Mouse (Mus musculus) ES-Bruce4 (cell line): ENCODE measurements around the gene Rpl9-ps6. TPM values are rescaled to one million over a fixed set of nuclear protein-coding genes. Genes with fewer than 3 reads are reported as not detected.

Experiments
- H3K27ac ChIP-seq: 2 replicates; pipeline ENCODE4 v1.5.1; 2012; ENCODE audit warnings: low read length, inconsistent platforms; ENCODE audit not compliant: insufficient read depth
- H3K27me3 ChIP-seq: 2 replicates; pipeline ENCODE4 v1.6.1; 2012; ENCODE audit warnings: mild to moderate bottlenecking, low read length, inconsistent platforms; ENCODE audit not compliant: control insufficient read depth, poor library complexity, insufficient read depth, severe bottlenecking
- H3K36me3 ChIP-seq: 2 replicates; pipeline ENCODE4 v1.6.1; 2012; ENCODE audit warnings: inconsistent platforms, mild to moderate bottlenecking, low read length, moderate library complexity; ENCODE audit not compliant: control insufficient read depth, poor library complexity, insufficient read depth, severe bottlenecking
- H3K4me1 ChIP-seq: one replicate; pipeline ENCODE4 v1.8.1; 2011; ENCODE audit warnings: low read length; ENCODE audit not compliant: control insufficient read depth, insufficient read depth
- H3K4me3 ChIP-seq: 2 replicates; pipeline ENCODE4 v1.5.1; 2011; ENCODE audit warnings: low read depth, mild to moderate bottlenecking, low read length
- H3K9ac ChIP-seq: 2 replicates; pipeline ENCODE4 v1.6.1; 2012; ENCODE audit warnings: low read depth, mild to moderate bottlenecking, inconsistent platforms; ENCODE audit not compliant: poor library complexity, severe bottlenecking
- H3K9me3 ChIP-seq: replicated peaks from 2 replicates; pipeline ENCODE4 v1.6.1; 2012; ENCODE audit warnings: mild to moderate bottlenecking, low read length, inconsistent platforms; ENCODE audit not compliant: control insufficient read depth, poor library complexity, insufficient read depth, severe bottlenecking
- CTCF ChIP-seq: IDR thresholded peaks from one replicate; pipeline ENCODE4 v1.8.1; 2011; ENCODE audit warnings: low read depth, low read length
- EP300 ChIP-seq: IDR thresholded peaks from 2 replicates; pipeline ENCODE4 v1.6.1; 2011; ENCODE audit warnings: low read depth, low read length; ENCODE audit not compliant: insufficient read depth
- POLR2A ChIP-seq: IDR thresholded peaks from one replicate; pipeline ENCODE4 v1.8.1; 2011; ENCODE audit warnings: low read length; ENCODE audit not compliant: insufficient read depth
- polyA plus RNA-seq: library from polyadenylated mRNA; stranded (reverse); fragments of >200 nt; gene quantifications from 2 replicates; pipeline ENCODE4 v1.2.4, GENCODE M21; 2011; ENCODE audit warnings: low read depth; ENCODE audit not compliant: missing spikeins, insufficient read depth, insufficient read length

Rpl9-ps6 gene
- polyA plus RNA-seq, 1 experiment = 1,831 TPM

DNA sequence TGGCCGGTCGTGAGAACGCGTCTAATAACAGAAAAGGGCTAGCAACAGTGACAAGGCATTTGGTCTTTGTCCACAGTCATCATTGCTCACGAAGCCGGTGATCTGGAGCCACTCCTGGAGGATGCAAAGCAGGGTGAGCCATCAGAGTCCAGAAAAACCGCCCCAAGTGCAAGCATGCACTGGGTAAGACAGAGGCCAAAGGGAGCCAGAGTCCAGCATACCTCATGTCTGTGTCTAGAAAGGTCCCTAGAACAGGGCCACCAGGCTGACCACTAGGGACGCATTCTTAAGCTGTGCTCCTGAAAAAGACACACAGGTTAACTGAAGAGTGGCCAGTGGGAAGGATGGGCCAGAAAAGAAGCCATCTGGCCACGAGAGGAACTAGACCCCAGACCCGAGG is 17.4 kb downstream of the Rpl9-ps6 start:
- H3K4me1 ChIP-seq = no peaks in the 10 kb centered on the region
- H3K36me3 ChIP-seq = no peaks in the 10 kb centered on the region
- H3K9me3 ChIP-seq = peaks cover 7% of the 10 kb centered on the region; the same call in 1 of the 2 replicates
- no peak overlapping the region for H3K27ac ChIP-seq
- no peak overlapping the region for H3K4me3 ChIP-seq
- H3K9ac ChIP-seq = no peak overlapping the region
- TF ChIP-seq POLR2A (no peak), EP300 (no peak), CTCF (no peak)
- no peaks in the 10 kb centered on the region for H3K27me3 ChIP-seq

DNA sequence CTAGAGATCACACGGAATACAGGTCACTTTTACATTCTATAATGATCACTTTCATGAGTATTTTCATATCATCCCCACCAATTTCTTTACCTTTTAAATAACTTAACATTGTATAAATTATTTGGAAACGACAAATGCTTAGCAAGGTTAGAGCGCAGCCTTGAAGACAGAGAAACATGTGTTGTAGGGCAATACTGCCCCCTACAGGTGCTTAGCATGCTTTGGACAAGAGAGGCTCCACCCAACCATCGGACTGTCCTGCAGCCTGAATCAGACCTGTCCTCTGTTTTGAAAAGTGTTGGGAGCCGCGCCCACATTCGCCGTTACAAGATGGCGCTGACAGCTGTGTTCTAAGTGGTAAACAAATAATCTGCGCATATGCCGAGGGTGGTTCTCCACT is 24.8 kb downstream of the Rpl9-ps6 start:
- Histone ChIP-seq H3K9me3 (peaks cover 15% of the 10 kb centered on the region), H3K27me3 (no peaks in the 10 kb centered on the region), H3K4me3 (no peak overlapping the region), H3K9ac (no peak overlapping the region), H3K4me1 (no peaks in the 10 kb centered on the region), H3K27ac (no peak overlapping the region), H3K36me3 (no peaks in the 10 kb centered on the region)
- TF ChIP-seq POLR2A = no peak
- no peak for TF ChIP-seq EP300
- TF ChIP-seq CTCF = no peak

DNA sequence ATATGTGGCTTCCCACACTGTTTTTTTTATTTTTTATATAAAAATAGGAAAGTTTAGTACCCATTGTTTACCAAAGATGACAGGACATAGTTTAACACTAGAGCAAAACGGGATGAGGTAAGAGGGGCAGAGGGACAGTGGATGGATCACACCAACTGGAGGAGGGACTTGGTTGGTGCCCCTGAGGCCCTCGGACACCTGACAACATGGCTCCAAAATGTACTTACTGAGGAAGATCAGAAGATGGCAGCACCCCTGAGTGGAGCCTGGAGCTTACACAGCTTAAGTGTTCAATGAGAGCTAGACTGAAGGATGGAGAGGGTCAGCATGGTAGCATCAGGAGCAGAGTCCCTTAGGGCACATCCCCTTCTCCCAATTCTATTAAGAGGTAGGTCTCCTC is 27.0 kb downstream of the Rpl9-ps6 start:
- TF ChIP-seq EP300 (no peak), POLR2A (no peak), CTCF (no peak)
- no peak overlapping the region for H3K27ac ChIP-seq

DNA sequence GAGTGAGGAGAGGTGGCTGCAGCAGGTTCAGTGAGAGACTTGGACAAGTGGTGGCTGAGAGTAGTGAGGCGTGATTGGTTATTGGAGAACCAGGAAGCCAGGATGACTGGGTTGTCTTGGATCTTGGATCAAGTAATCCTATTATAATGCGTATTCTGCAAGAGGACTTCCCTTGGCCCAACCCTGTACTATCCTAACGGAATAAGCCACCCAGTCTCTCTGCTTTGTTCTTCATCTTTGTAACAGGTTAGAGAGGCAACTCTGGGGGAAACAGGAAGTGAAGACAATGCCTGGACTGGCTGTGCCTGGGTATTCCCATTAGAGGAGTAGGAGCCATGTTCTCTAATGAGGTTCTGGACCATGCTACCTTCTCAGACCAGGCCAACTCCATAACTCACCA is 40.5 kb downstream of the Rpl9-ps6 start:
- Histone ChIP-seq H3K27ac (no peak overlapping the region), H3K36me3 (no peaks in the 10 kb centered on the region)

More for the DNA sequence above, 27.0 kb downstream of the Rpl9-ps6 start:
- H3K9ac ChIP-seq = no peak overlapping the region
- H3K4me3 ChIP-seq = no peak overlapping the region
- peaks cover 15% of the 10 kb centered on the region for H3K9me3 ChIP-seq
- no peaks in the 10 kb centered on the region for H3K36me3 ChIP-seq
- H3K4me1 ChIP-seq = no peaks in the 10 kb centered on the region
- H3K27me3 ChIP-seq = no peaks in the 10 kb centered on the region

DNA sequence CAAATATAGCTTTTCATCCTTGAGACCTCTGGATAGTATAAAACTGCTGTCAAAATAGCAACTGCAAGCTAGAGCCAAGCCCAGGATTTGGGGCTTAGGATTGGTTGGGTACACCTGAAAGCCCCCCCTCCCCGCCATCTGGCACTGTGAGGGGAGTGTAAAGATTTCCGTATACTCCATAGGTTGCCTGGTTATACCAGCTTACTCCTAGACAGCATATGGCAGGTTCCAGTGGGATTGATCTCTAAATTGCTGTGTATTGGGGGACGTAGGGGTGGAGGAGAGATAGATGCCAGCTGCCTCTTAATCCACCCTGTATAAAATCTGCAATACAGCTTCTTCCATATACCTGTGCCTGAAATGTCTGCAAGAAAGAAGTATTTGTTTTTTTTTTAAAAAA is 41.7 kb downstream of the Rpl9-ps6 start:
- Histone ChIP-seq H3K27ac (no peak overlapping the region), H3K9ac (no peak overlapping the region), H3K27me3 (no peaks in the 10 kb centered on the region), H3K36me3 (no peaks in the 10 kb centered on the region), H3K4me1 (peaks cover 2% of the 10 kb centered on the region), H3K9me3 (no peaks in the 10 kb centered on the region), H3K4me3 (no peak overlapping the region)
- TF ChIP-seq POLR2A = no peak
- no peak for TF ChIP-seq EP300
- TF ChIP-seq CTCF = no peak

More for the DNA sequence above, 40.5 kb downstream of the Rpl9-ps6 start:
- H3K9ac ChIP-seq = no peak overlapping the region
- peaks cover 2% of the 10 kb centered on the region for H3K4me1 ChIP-seq
- H3K27me3 ChIP-seq = no peaks in the 10 kb centered on the region
- H3K9me3 ChIP-seq = no peaks in the 10 kb centered on the region
- H3K4me3 ChIP-seq = no peak overlapping the region
- TF ChIP-seq POLR2A (no peak), CTCF (no peak), EP300 (no peak)

DNA sequence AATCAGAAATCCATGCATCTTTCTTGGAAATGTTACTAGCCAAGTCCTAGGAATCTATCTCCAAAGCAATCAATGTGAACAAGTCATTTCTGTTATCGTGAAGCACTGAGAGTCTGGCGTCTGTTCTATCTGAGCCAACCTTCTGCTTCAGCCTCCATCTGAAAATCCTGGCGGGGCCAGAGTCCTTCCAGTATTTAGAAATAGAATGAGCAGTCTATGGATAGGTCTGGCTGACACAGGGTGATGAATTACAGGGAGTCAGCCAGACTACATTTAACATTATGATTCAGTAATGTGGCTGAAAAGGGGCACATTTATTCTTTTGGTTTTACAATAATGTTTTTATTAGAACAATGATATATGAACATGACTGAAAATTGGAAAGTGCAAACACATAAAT is 47.3 kb downstream of the Rpl9-ps6 start:
- no peaks in the 10 kb centered on the region for H3K27me3 ChIP-seq
- no peak for TF ChIP-seq EP300
- TF ChIP-seq POLR2A = no peak
- TF ChIP-seq CTCF = no peak
- H3K4me1 ChIP-seq = no peaks in the 10 kb centered on the region
- H3K4me3 ChIP-seq = no peak overlapping the region
- no peaks in the 10 kb centered on the region for H3K36me3 ChIP-seq
- no peak overlapping the region for H3K9ac ChIP-seq
- no peaks in the 10 kb centered on the region for H3K9me3 ChIP-seq
- no peak overlapping the region for H3K27ac ChIP-seq
